Mouse (Mus musculus) CH12.LX (cell line): ENCODE results near the gene Ttbk1. TPM values are rescaled to one million over a fixed set of nuclear protein-coding genes. Genes with fewer than 3 reads are reported as not detected.

Experiments
- DNase-seq: peaks from one replicate; pipeline ENCODE4 v3.0.0-alpha.2; 2013; ENCODE audit errors: extremely low read depth
- H3K27ac ChIP-seq: 2 replicates; pipeline ENCODE4 v1.5.1; 2012; ENCODE audit warnings: low read depth, mild to moderate bottlenecking, control low read depth, moderate library complexity; ENCODE audit not compliant: insufficient read depth
- H3K27me3 ChIP-seq: replicated peaks from 2 replicates; pipeline ENCODE3; 2012; ENCODE audit warnings: inconsistent platforms
- H3K36me3 ChIP-seq, 2 experiments: replicated peaks in 1 of 2; 2 replicates each; pipeline versions ENCODE3 to v1.6.1; 2012; ENCODE audit warnings: inconsistent platforms in 1 of 2, low read length in 1 of 2, mild to moderate bottlenecking in 1 of 2, mixed read lengths in 1 of 2, moderate library complexity in 1 of 2; ENCODE audit not compliant: control insufficient read depth in 1 of 2, insufficient read depth in 1 of 2
- H3K4me1 ChIP-seq, 2 experiments: 2 replicates each; pipeline ENCODE4 v1.6.1; 2012; ENCODE audit warnings: inconsistent platforms in 1 of 2, moderate library complexity in 1 of 2; ENCODE audit not compliant: insufficient read depth in 2 of 2, control insufficient read depth in 1 of 2
- H3K4me2 ChIP-seq: 2 replicates; pipeline ENCODE4 v1.6.1; 2012; ENCODE audit warnings: low read depth, mild to moderate bottlenecking, control low read depth; ENCODE audit not compliant: poor library complexity, insufficient read depth, severe bottlenecking
- H3K4me3 ChIP-seq, 3 experiments: fragments of 150-350 bp in 1 of 3; sonication (generic) in 1 of 3; replicated peaks in 1 of 3; 2 replicates each; pipeline versions ENCODE3 to v1.5.1; 2011 to 2012; ENCODE audit warnings: low read depth in 2 of 3, low read length in 2 of 3, mild to moderate bottlenecking in 2 of 3, moderate library complexity in 2 of 3, control low read depth in 1 of 3, improper control_type of control experiment in 1 of 3, inconsistent platforms in 1 of 3, mixed read lengths in 1 of 3; ENCODE audit not compliant: poor library complexity in 1 of 3
- H3K79me2 ChIP-seq: replicated peaks from 2 replicates; pipeline ENCODE4 v1.6.1; 2012; ENCODE audit warnings: mild to moderate bottlenecking, moderate library complexity; ENCODE audit not compliant: control insufficient read depth, poor library complexity, insufficient read depth, severe bottlenecking; ENCODE audit errors: extremely low read depth
- H3K9ac ChIP-seq: 2 replicates; pipeline ENCODE4 v1.6.1; 2012; ENCODE audit warnings: low read depth, mild to moderate bottlenecking, control low read depth, moderate library complexity; ENCODE audit not compliant: insufficient read depth
- H3K9me3 ChIP-seq: replicated peaks from 2 replicates; pipeline ENCODE3; 2012; ENCODE audit warnings: low read length, inconsistent platforms, mixed read lengths
- CHD1 ChIP-seq: IDR thresholded peaks from 2 replicates; pipeline ENCODE4 v1.6.1; 2012; ENCODE audit warnings: low read depth, low read length, improper control_type of control experiment, inconsistent platforms
- CTCF ChIP-seq, 2 experiments: IDR thresholded peaks in 1 of 2; conservative IDR thresholded peaks in 1 of 2; 2 replicates each; pipeline ENCODE4 v1.5.1; 2011 to 2012; ENCODE audit warnings: low read depth in 2 of 2, low read length in 2 of 2, improper control_type of control experiment in 1 of 2, inconsistent platforms in 1 of 2, mild to moderate bottlenecking in 1 of 2, moderate library complexity in 1 of 2
- EP300 ChIP-seq: IDR thresholded peaks from 2 replicates; pipeline ENCODE4 v1.6.1; 2011; ENCODE audit warnings: low read length, improper control_type of control experiment
- HCFC1 ChIP-seq: IDR thresholded peaks from 2 replicates; pipeline ENCODE4 v1.6.1; 2012; ENCODE audit warnings: low read depth, mild to moderate bottlenecking, inconsistent platforms, low read length, improper control_type of control experiment
- JUND ChIP-seq: conservative IDR thresholded peaks from 2 replicates; pipeline ENCODE4 v1.6.1; 2011; ENCODE audit warnings: low read depth, low read length, improper control_type of control experiment
- KAT2A ChIP-seq: IDR thresholded peaks from 2 replicates; pipeline ENCODE4 v1.6.1; 2012; ENCODE audit warnings: low read length, improper control_type of control experiment, inconsistent platforms; ENCODE audit not compliant: insufficient replicate concordance
- MAFK ChIP-seq: IDR thresholded peaks from 2 replicates; pipeline ENCODE4 v1.6.1; 2011; ENCODE audit warnings: low read length, improper control_type of control experiment; ENCODE audit not compliant: insufficient replicate concordance
- MYC ChIP-seq: IDR thresholded peaks from 2 replicates; pipeline ENCODE4 v1.6.1; 2011; ENCODE audit warnings: low read depth, mild to moderate bottlenecking, improper control_type of control experiment, low read length
- NRF1 ChIP-seq: IDR thresholded peaks from 2 replicates; pipeline ENCODE4 v1.6.1; 2014; ENCODE audit warnings: low read depth, mild to moderate bottlenecking, inconsistent platforms, low read length, improper control_type of control experiment, moderate library complexity
- RAD21 ChIP-seq: IDR thresholded peaks from 2 replicates; pipeline ENCODE4 v1.6.1; 2011; ENCODE audit warnings: low read depth, mild to moderate bottlenecking, low read length, improper control_type of control experiment, moderate library complexity
- RCOR1 ChIP-seq: conservative IDR thresholded peaks from 2 replicates; pipeline ENCODE4 v1.6.1; 2012; ENCODE audit warnings: low read depth, mild to moderate bottlenecking, inconsistent platforms, low read length, improper control_type of control experiment
- SMC3 ChIP-seq: IDR thresholded peaks from 2 replicates; pipeline ENCODE4 v1.6.1; 2011; ENCODE audit warnings: low read depth, low read length, improper control_type of control experiment
- USF1 ChIP-seq: IDR thresholded peaks from 2 replicates; pipeline ENCODE4 v1.6.1; 2014; ENCODE audit warnings: low read depth, mild to moderate bottlenecking, inconsistent platforms, low read length, improper control_type of control experiment
- USF2 ChIP-seq: conservative IDR thresholded peaks from 2 replicates; pipeline ENCODE4 v1.6.1; 2011; ENCODE audit warnings: low read depth, low read length, improper control_type of control experiment
- ZC3H11A ChIP-seq: IDR thresholded peaks from 2 replicates; pipeline ENCODE4 v1.6.1; 2012; ENCODE audit warnings: low read depth, mild to moderate bottlenecking, inconsistent platforms, low read length, improper control_type of control experiment
- ZKSCAN1 ChIP-seq: IDR thresholded peaks from 2 replicates; pipeline ENCODE4 v1.6.1; 2012; ENCODE audit warnings: low read depth, inconsistent platforms, low read length, improper control_type of control experiment, borderline replicate concordance
- dilution Hi-C: fragments of 300-500 bp; cut with MboI; formaldehyde crosslinking; loops from 2 replicates; pipeline ENCODE4 v1.14.3; 2020; ENCODE audit warnings: low sequenced_read_pairs; ENCODE audit not compliant: extremely low pct_unique_long_range_greater_than_20kb, extremely low pct_ligation_motif_present
- in situ Hi-C: fragments of 300-500 bp; cut with MboI; formaldehyde crosslinking; loops from 3 replicates; pipeline ENCODE4 v1.14.3; 2019; ENCODE audit warnings: low sequenced_read_pairs, low pct_ligation_motif_present, low pct_unique_long_range_greater_than_20kb, mixed read lengths
- polyA plus RNA-seq: library from polyadenylated mRNA; unstranded; fragments of >175 nt; gene quantifications from 2 replicates; pipeline ENCODE4 v1.2.1, GENCODE M21; 2012; ENCODE audit warnings: low read depth; ENCODE audit not compliant: insufficient read length
- total RNA-seq, 2 experiments: library from RNA; depleted of rRNA; stranded (reverse); fragments of 300-350 nt in 1 of 2; fragments of >200 nt in 1 of 2; gene quantifications; 2 replicates each; pipeline ENCODE4 v1.2.3; 2012 to 2014

Ttbk1 gene
- total and polyA plus RNA-seq, 3 experiments, result 0.08 TPM; not detected in 2

- no peak overlapping the region for H3K4me2 ChIP-seq
- no peaks in the 10 kb centered on the region for H3K9me3 ChIP-seq
- peaks cover 2% of the 10 kb centered on the region for H3K27me3 ChIP-seq
- no peaks in the 10 kb centered on the region for H3K36me3 ChIP-seq
- dilution Hi-C loops (no loop called here), in situ Hi-C loops (no loop called here)
- no peak overlapping the region for H3K4me3 ChIP-seq
- no peak overlapping the region for H3K9ac ChIP-seq
- TF ChIP-seq MAFK (no peak), SMC3 (no peak), NRF1 (no peak)
- no peaks in the 10 kb centered on the region for H3K79me2 ChIP-seq
- 0 out of 4 replicates have a peak, but pooled peaks cover 0 to 4% of the 10 kb centered on the region in 2 experiments for H3K4me1 ChIP-seq
- no peak for DNase-seq
- no peak overlapping the region for H3K27ac ChIP-seq
Measured at GRCm38 (mm10) chr17:46525065-46525464, 37.6 kb upstream of the Ttbk1 start.

GRCm38 (mm10) chr17:46521963-46522668 lies 34.6 kb upstream of the Ttbk1 start:
- dilution Hi-C loops, result no loop called here
- TF ChIP-seq CHD1 (no peak), KAT2A (no peak), CTCF (conservative IDR thresholded peaks at IDR 0.05 in 1 of 2, IDR thresholded peaks at IDR 0.05 in 1 of 2; ENCODE audit: low read depth in 2 of 2, low read length in 2 of 2) (peak in 1 of 2 experiments; percentile 36; a peak in 2 of 4 replicates), RAD21 (peak; percentile 17), NRF1 (no peak), EP300 (no peak)
- Histone ChIP-seq H3K27me3 (peaks cover 6% of the 10 kb centered on the region), H3K36me3 (no peaks in the 10 kb centered on the region), H3K4me3 (no peak overlapping the region), H3K4me2 (no peak overlapping the region), H3K9ac (no peak overlapping the region), H3K4me1 (0 out of 4 replicates have a peak, but pooled peaks cover 0 to 4% of the 10 kb centered on the region in 2 experiments), H3K27ac (no peak overlapping the region), H3K9me3 (no peaks in the 10 kb centered on the region), H3K79me2 (no peaks in the 10 kb centered on the region)
- in situ Hi-C loops, result no loop called here
- no peak for DNase-seq

GRCm38 (mm10) chr17:46521174-46521573 lies 33.7 kb upstream of the Ttbk1 start:
- no peaks in the 10 kb centered on the region for H3K79me2 ChIP-seq
- H3K27me3 ChIP-seq, result peaks cover 6% of the 10 kb centered on the region
- no peaks in the 10 kb centered on the region for H3K9me3 ChIP-seq
- no peak overlapping the region for H3K9ac ChIP-seq
- in situ Hi-C loops (no loop called here), dilution Hi-C loops (no loop called here)
- no peaks in the 10 kb centered on the region for H3K36me3 ChIP-seq
- 0 out of 4 replicates have a peak, but pooled peaks cover 0 to 4% of the 10 kb centered on the region in 2 experiments for H3K4me1 ChIP-seq
- H3K27ac ChIP-seq, result no peak overlapping the region
- H3K4me3 ChIP-seq, result no peak overlapping the region
- DNase-seq, result no peak
- no peak for TF ChIP-seq MYC
- TF ChIP-seq JUND, result no peak
- no peak for TF ChIP-seq ZC3H11A
- no peak for TF ChIP-seq ZKSCAN1
- no peak for TF ChIP-seq USF1
- TF ChIP-seq NRF1, result no peak
- no peak for TF ChIP-seq USF2
- no peak for TF ChIP-seq CHD1
- TF ChIP-seq RCOR1, result no peak
- no peak for TF ChIP-seq HCFC1
- H3K4me2 ChIP-seq, result no peak overlapping the region
